In genomic region chr4:13093234-13093899, GRCm38 (mm10) we compare ENCODE assay signal across 10 mouse cellular contexts.
DNase-seq lines count a peak whose midpoint lies in the region; ATAC-seq lines count a peak whose summit lies in the region.
"Had no signal": no experiment of that assay in that cellular context is flagged by ENCODE, and none has a peak within 500 bp of the region (broad histone marks: within the 10 kb centered on the region; RNA-seq: fewer than 3 reads in every experiment).

No protein-coding gene starts in this region.

- no peak overlapping the region for H3K4me3 ChIP-seq in forebrain, embryonic 11.5 days (ENCODE audit: low read depth, low read length)
- no peak overlapping the region for H3K4me3 ChIP-seq in forebrain, embryonic 12.5 days (replicated peaks)
- no peak overlapping the region for H3K4me3 ChIP-seq in midbrain, embryonic 11.5 days (ENCODE audit: low read depth, low read length)
- no peak overlapping the region for H3K4me3 ChIP-seq in midbrain, embryonic 16.5 days (ENCODE audit: low read depth, low read length)
- H3K4me3 ChIP-seq in stomach, embryonic 15.5 days (replicated peaks), result no peak overlapping the region

- no peak overlapping the region for H3K4me2 ChIP-seq in forebrain, embryonic 11.5 days (ENCODE audit: low read depth, low read length, severe bottlenecking)
- H3K4me2 ChIP-seq in forebrain, embryonic 12.5 days, result no peak overlapping the region
- no peak overlapping the region for H3K4me2 ChIP-seq in midbrain, embryonic 11.5 days
- no peak overlapping the region for H3K4me2 ChIP-seq in midbrain, embryonic 16.5 days (ENCODE audit: low read length)
- H3K4me2 ChIP-seq in stomach, embryonic 15.5 days, result no peak overlapping the region

- H3K27ac ChIP-seq in forebrain, embryonic 11.5 days (ENCODE audit: low read depth, low read length), result no peak overlapping the region
- no peak overlapping the region for H3K27ac ChIP-seq in forebrain, embryonic 12.5 days
- no peak overlapping the region for H3K27ac ChIP-seq in midbrain, embryonic 11.5 days (ENCODE audit: low read depth, low read length)
- no peak overlapping the region for H3K27ac ChIP-seq in midbrain, embryonic 16.5 days (ENCODE audit: low read length)
- H3K27ac ChIP-seq in stomach, embryonic 15.5 days, result peak overlapping the region; percentile 61; the same call in 1 of the 2 replicates

- H3K27me3 ChIP-seq in forebrain, embryonic 11.5 days (ENCODE audit: control insufficient read depth, insufficient read depth, low read length), result no peaks in the 10 kb centered on the region
- H3K27me3 ChIP-seq in forebrain, embryonic 12.5 days, result no peaks in the 10 kb centered on the region
- no peaks in the 10 kb centered on the region for H3K27me3 ChIP-seq in midbrain, embryonic 11.5 days (ENCODE audit: control insufficient read depth, insufficient read depth, low read length)
- H3K27me3 ChIP-seq in midbrain, embryonic 16.5 days (ENCODE audit: control insufficient read depth, insufficient read depth, low read depth, low read length), result no peaks in the 10 kb centered on the region
- H3K27me3 ChIP-seq in stomach, embryonic 15.5 days (replicated peaks), result no peaks in the 10 kb centered on the region

- H3K9ac ChIP-seq in forebrain, embryonic 11.5 days (ENCODE audit: low read length), result no peak overlapping the region
- no peak overlapping the region for H3K9ac ChIP-seq in forebrain, embryonic 12.5 days
- H3K9ac ChIP-seq in midbrain, embryonic 11.5 days (ENCODE audit: low read length), result no peak overlapping the region
- H3K9ac ChIP-seq in midbrain, embryonic 16.5 days (ENCODE audit: low read depth, low read length), result no peak overlapping the region
- H3K9ac ChIP-seq in stomach, embryonic 15.5 days, result no peak overlapping the region

- 41% methylated on average over 8 of the region's 8 CpGs for WGBS in forebrain, embryonic 11.5 days
- WGBS in forebrain, embryonic 12.5 days, result 48% methylated on average over 8 of the region's 8 CpGs
- 47% methylated on average over 8 of the region's 8 CpGs for WGBS in midbrain, embryonic 11.5 days
- WGBS in midbrain, embryonic 16.5 days, result 47% methylated on average over 8 of the region's 8 CpGs
- 26% methylated on average over 8 of the region's 8 CpGs for WGBS in stomach, embryonic 15.5 days

- peak; percentile 52 for DNase-seq in forebrain, embryonic 11.5 days (ENCODE audit: low spot score)
- peak; percentile 90 for DNase-seq in midbrain, embryonic 11.5 days (ENCODE audit: low spot score, missing footprints)
- peak; percentile 4 for DNase-seq in heart, postnatal 4 days
- no peak for DNase-seq in cerebellum, postnatal 36 days
- DNase-seq in adipocyte (ENCODE audit: low spot score), result no peak

- H3K36me3 ChIP-seq in forebrain, embryonic 11.5 days (ENCODE audit: control insufficient read depth, insufficient read depth, low read length), result no peaks in the 10 kb centered on the region
- H3K36me3 ChIP-seq in forebrain, embryonic 12.5 days (replicated peaks), result no peaks in the 10 kb centered on the region
- H3K36me3 ChIP-seq in midbrain, embryonic 11.5 days (ENCODE audit: control insufficient read depth, insufficient read depth, low read length), result no peaks in the 10 kb centered on the region
- H3K36me3 ChIP-seq in midbrain, embryonic 16.5 days (ENCODE audit: control insufficient read depth, insufficient read depth, low read length), result no peaks in the 10 kb centered on the region
- no peaks in the 10 kb centered on the region for H3K36me3 ChIP-seq in stomach, embryonic 15.5 days

- H3K4me1 ChIP-seq in forebrain, embryonic 11.5 days (replicated peaks; ENCODE audit: control insufficient read depth, insufficient read depth, low read length), result 0 out of 2 replicates have a peak, but pooled peaks cover 1% of the 10 kb centered on the region
- peaks cover 10% of the 10 kb centered on the region; the same call in 1 of the 2 replicates for H3K4me1 ChIP-seq in forebrain, embryonic 12.5 days
- peaks cover 4% of the 10 kb centered on the region; the same call in 1 of the 2 replicates for H3K4me1 ChIP-seq in midbrain, embryonic 11.5 days (ENCODE audit: control insufficient read depth, insufficient read depth, low read length)
- H3K4me1 ChIP-seq in midbrain, embryonic 16.5 days (ENCODE audit: control insufficient read depth, insufficient read depth, low read length), result no peaks in the 10 kb centered on the region; the same call in 1 of the 2 replicates
- H3K4me1 ChIP-seq in stomach, embryonic 15.5 days, result 0 out of 2 replicates have a peak, but pooled peaks cover 3% of the 10 kb centered on the region

- no peaks in the 10 kb centered on the region for H3K9me3 ChIP-seq in forebrain, embryonic 11.5 days (ENCODE audit: control insufficient read depth, low read length)
- no peaks in the 10 kb centered on the region for H3K9me3 ChIP-seq in forebrain, embryonic 12.5 days
- H3K9me3 ChIP-seq in midbrain, embryonic 11.5 days (ENCODE audit: control insufficient read depth, low read length), result no peaks in the 10 kb centered on the region
- no peaks in the 10 kb centered on the region for H3K9me3 ChIP-seq in midbrain, embryonic 16.5 days (replicated peaks; ENCODE audit: control insufficient read depth, low read length, poor library complexity, severe bottlenecking)
- no peaks in the 10 kb centered on the region for H3K9me3 ChIP-seq in stomach, embryonic 15.5 days

- no peak; the same call in 1 of the 2 replicates for ATAC-seq in forebrain, embryonic 11.5 days (replicated peaks; ENCODE audit: low FRiP score)
- no peak for ATAC-seq in forebrain, embryonic 12.5 days (ENCODE audit: low FRiP score)
- no peak for ATAC-seq in midbrain, embryonic 11.5 days (ENCODE audit: low FRiP score)
- no peak for ATAC-seq in midbrain, embryonic 16.5 days
- ATAC-seq in stomach, embryonic 15.5 days (ENCODE audit: insufficient read depth, low FRiP score, low read depth), result 0 out of 2 replicates have a peak, but pooled peaks have one; percentile 27
- ATAC-seq: inflammation-experienced regulatory T-cells, adult 6 months; lung, postnatal 0 days had no signal

Comparison
In these comparisons a context has a peak if more than half of its experiments do, and no peak if none do; other contexts are left out.
1. DNase-seq: peak in forebrain, embryonic 11.5 days (single experiment), midbrain, embryonic 11.5 days (single experiment) and heart, postnatal 4 days (single experiment); none in cerebellum, postnatal 36 days (0 of 2) and adipocyte (single experiment).